In the genomic region with DNA sequence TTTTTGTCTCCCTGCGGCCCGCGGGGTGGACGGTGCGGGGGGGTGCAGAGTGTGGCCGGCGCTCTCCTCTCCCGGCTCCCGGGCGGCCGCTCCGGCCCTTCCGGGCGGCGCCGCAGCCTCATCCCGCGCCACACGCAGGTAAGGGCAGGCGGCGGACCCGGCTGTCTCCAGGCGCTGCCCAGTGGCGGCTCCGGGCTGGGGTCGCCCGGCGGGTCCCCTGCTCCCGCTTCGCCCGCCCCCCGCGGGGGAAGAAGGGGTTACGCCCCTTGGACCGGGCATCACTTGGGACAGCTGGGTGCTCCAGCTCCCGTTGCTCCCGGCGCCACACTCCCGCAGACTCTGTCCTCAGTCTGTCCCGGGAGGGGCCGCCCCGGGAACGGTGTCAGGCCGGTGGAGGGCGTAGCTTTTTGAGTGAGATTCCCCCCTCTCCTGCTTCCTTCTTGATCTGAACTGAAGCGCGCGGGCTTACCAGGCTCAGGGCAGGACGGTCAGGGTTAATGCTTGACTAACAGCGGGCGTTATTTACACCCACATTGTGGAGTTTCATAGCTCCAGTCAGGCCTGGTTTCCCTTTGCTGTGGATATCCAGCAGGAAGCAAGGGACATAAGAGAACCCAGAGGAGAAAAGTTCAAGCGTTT, we compare ENCODE assay signal across 7 mouse cellular contexts. TPM values are rescaled to one million over a fixed set of nuclear protein-coding genes. Genes with fewer than 3 reads are reported as not detected.
DNase-seq lines count a peak whose midpoint lies in the region; ATAC-seq and TF ChIP-seq lines count a peak whose summit lies in the region.

No protein-coding gene starts in this region.

- H3K4me2 ChIP-seq in hindbrain, embryonic 12.5 days (replicated peaks): peak overlapping the region; percentile 78

- TF ChIP-seq CTCF in left cerebral cortex, adult 2 months (IDR thresholded peaks at IDR 0.05): no peak; the same call in 1 of the 2 replicates

- peak overlapping the region; percentile 98 for H3K4me3 ChIP-seq in hindbrain, embryonic 12.5 days
- H3K4me3 ChIP-seq in left cerebral cortex, adult 2 months: peak overlapping the region; percentile 85

- WGBS in hindbrain, embryonic 12.5 days: under 1% methylated on average over 38 of the region's 52 CpGs

- H3K27ac ChIP-seq in hindbrain, embryonic 12.5 days: peak overlapping the region; percentile 90
- peak overlapping the region; percentile 87 for H3K27ac ChIP-seq in left cerebral cortex, adult 2 months

- peak overlapping the region; percentile 96 for H3K9ac ChIP-seq in hindbrain, embryonic 12.5 days

- peaks cover 19% of the 10 kb centered on the region for H3K4me1 ChIP-seq in hindbrain, embryonic 12.5 days

- peak; percentile 75 for DNase-seq in Muller cell, postnatal 12 days (ENCODE audit: inconsistent ontology term)
- peak; percentile 40 for DNase-seq in c-Kit-negative CD71-positive TER-119-positive erythroid progenitor cells, embryonic 14.5 days (ENCODE audit: low read depth, low spot score)
- DNase-seq in frontal cortex, postnatal 10 days (ENCODE audit: low spot score in 2 of 2): peak; percentile 15 to 34
- DNase-seq in left cerebral cortex, adult 2 months (ENCODE audit: extremely low spot score in 1 of 2, low spot score in 2 of 2): peak; percentile 34 to 35
- DNase-seq in spleen, adult 12 weeks (ENCODE audit: low spot score): peak; percentile 37

- ATAC-seq in hindbrain, embryonic 12.5 days (ENCODE audit: low FRiP score): peak; percentile 91
- peak; percentile 42 for ATAC-seq in megakaryocyte-erythroid progenitor cell, adult 5-6 weeks (replicated peaks; ENCODE audit: low FRiP score, low TSS enrichment, poor library complexity, severe bottlenecking)

- 0 out of 2 replicates have a peak, but pooled peaks cover 4% of the 10 kb centered on the region for H3K36me3 ChIP-seq in hindbrain, embryonic 12.5 days

- intact Hi-C loops in left cerebral cortex, adult 2 months (cut with DNase I): loop anchor here (5.0 kb wide), 1 partner anchor 89 kb away; no protein-coding TSS in a partner anchor

- H3K9me3 ChIP-seq in hindbrain, embryonic 12.5 days (replicated peaks): no peaks in the 10 kb centered on the region

- no peaks in the 10 kb centered on the region for H3K27me3 ChIP-seq in hindbrain, embryonic 12.5 days

RNA-seq across cellular contexts. Expression of gene Lrrfip2, which starts 1.0 kb away (rescaled TPM):
- polyA plus RNA-seq in hindbrain, embryonic 12.5 days (2016; fragmentation: Nextera tagmentation; extraction: Ambion mirVana): 50.5 and 53.7 TPM in 2 replicates
- 10 to 100 TPM; 41.2 to 42.3 TPM for total RNA-seq in left cerebral cortex, adult 2 months (2021)
- 15.9 and 31.8 TPM in 2 replicates for total RNA-seq in megakaryocyte-erythroid progenitor cell, adult 5-6 weeks (2014; fragmentation: Nextera tagmentation)
- 54.7 and 56.0 TPM in 2 replicates for total RNA-seq in megakaryocyte-erythroid progenitor cell, adult 5-6 weeks (2017)

Comparison
In these comparisons a context has a peak if more than half of its experiments do, and no peak if none do; other contexts are left out.
1. Peak in every context shown above with its lines: DNase-seq, ATAC-seq, H3K4me3 ChIP-seq and H3K27ac ChIP-seq.
2. DNase-seq: peak in every context shown above with its lines; median percentile 75 in Muller cell, postnatal 12 days; 40 in c-Kit-negative CD71-positive TER-119-positive erythroid progenitor cells, embryonic 14.5 days; 37 in spleen, adult 12 weeks; 34 in left cerebral cortex, adult 2 months; 24 in frontal cortex, postnatal 10 days.